Mouse (Mus musculus) spleen, postnatal 10 days (tissue): ENCODE measurements around the gene Mxd3.

ENCODE experiments used
- DNase-seq, 2 experiments: peaks; one replicate each; pipeline ENCODE4 v3.0.0; 2021 to 2022; ENCODE audit warnings: low spot score in 2 of 2

The Mxd3 gene

GRCm38 (mm10) chr13:55329683-55330566 is at the start of gene Mxd3:
Mxd3 (minus strand) TSS chr13:55329823.
- DNase-seq: peak; percentile 93 to 95

DNA sequence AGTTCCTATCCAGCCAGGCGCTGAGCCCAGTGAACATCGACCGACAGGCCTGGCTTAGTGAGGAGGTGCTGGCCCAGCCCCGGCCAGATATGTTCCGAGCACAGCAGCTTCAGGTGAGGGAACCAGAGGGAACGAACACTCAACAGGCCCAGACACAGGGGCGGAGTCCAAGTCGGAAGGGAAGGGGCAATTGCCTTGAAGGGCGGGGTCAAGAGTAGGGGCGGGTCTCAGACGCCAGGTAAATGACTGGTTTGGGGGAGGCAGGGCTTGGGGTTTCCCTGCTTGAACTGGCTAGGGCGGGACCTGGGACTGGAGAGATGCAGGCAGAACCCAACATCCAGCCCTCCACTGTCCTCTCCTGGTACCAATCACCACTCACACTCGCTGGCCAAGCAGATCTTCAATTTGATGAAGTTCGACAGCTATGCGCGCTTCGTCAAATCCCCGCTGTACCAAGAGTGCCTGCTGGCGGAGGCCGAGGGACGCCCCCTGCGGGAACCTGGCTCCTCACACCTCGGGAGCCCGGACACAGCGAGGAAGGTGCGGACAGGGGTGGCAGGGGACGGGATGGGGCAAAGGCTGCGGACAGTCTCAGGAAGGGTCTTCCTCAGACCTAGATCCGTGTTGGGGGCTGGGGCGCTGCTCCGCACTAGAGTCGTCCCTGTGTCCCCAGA is 49.4 kb upstream of the Mxd3 start:
- DNase-seq: no peak

DNA sequence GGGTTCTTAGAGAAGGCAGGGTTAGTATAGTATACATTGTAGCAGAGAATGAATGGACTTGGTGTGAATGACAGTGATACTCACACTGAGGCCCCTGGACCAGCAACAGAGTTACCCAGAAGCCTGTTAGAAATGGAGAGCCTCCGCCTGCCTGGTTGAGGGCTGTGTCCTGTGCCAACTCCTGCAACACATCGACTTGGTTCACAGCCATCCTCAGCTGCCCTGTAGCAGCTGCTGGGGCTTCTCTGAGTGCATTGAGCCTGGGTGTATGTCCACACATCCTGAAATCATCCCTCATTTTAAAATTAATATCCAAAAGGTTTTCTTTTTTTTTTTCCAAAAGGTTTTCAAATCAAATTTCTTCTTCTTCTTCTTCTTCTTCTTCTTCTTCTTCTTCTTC is 46.3 kb upstream of the Mxd3 start:
- no peak for DNase-seq

GRCm38 (mm10) chr13:55374206-55374924 is 44.7 kb upstream of the Mxd3 start:
- DNase-seq: no peak

DNA sequence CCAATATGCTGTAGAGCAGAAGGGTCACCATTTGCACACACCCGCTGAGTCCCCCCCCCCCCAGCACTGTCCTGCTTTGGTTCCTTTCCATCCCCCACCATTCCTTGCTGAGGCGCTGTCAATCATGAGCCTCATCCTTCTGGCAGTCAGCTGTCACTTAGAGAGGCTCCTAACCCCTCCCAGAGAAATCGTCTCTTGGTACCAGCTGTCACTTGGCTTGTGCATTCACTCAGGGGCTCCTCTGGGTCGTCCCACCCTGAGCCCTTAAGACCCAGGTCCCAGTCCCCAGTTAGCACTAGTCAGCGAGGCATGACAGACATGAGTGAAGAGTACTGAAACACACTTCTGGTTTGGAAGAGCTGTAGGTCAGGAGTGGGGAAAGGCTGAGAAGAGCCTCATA is 42.1 kb upstream of the Mxd3 start:
- no peak for DNase-seq

- no peak for DNase-seq
These were observed 41.5 kb upstream of the Mxd3 start for GRCm38 (mm10) chr13:55371007-55371681.

GRCm38 (mm10) chr13:55370234-55370633 is 40.6 kb upstream of the Mxd3 start:
- peak; percentile 38 to 44 for DNase-seq

DNA sequence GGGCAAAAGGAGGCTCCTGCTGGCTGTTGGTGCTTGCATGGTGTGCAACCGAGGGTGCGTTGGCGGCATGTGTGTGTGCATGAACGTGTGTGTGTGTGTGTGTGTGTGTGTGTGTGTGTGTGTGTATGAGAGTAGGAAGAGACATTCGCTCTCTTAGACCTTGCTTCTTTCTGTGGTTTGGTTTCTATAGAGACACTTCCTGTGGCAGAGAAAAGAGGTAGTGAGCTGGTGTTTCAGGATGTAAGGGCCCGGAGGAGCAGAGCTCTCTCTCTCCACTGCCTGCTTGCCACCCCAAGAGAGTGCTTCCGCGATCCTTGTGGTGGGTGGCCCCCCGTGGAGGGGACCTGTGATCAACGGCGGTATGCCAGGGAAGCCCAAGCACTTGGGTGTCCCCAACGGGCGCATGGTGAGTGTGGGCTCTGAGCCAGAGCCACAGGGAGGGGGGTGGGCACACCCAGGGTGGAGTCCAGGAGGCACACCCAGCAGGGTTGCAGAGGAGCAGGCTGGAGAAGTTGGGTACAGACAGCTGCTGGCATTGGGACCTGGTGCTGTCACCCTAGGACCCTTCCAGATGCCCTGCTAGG is 40.0 kb upstream of the Mxd3 start, which contains the start of gene Rgs14:
TSS of gene Rgs14 (plus strand) at position 202 of the 584 bp plus-strand sequence.
- DNase-seq: peak; percentile 75 to 80

- no peak for DNase-seq
These were observed 38.8 kb upstream of the Mxd3 start for GRCm38 (mm10) chr13:55368401-55368800.

DNA sequence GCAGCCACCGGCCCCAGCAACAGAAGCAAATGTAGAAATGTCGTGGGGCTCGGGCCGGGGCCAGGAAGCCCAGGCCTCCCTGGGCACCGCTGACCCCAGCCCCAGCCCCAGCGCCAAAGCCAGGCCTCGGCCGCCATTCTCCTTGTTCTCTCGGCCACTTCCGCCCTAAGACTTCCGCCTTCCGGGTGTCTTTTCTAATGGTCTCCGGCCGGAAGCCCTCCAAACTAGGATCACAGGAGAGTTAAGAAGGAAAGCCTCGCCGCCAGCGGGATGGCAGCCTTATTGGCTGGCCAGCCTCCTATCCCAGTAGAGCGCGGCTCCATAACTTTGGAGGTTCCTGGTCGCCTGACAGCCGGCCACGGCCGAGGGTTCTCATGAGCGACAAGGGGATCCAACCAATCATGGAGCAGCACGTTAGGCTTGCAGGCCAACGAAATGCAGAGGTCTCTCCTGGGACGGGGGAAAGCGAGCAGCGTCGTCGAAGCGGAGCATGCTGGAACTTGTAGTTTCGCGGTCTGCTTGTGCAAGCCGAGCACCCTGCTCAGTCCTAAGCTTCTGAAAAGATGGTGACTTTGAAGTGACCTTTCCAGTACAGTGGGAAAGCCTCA is 32.9 kb upstream of the Mxd3 start, which contains the start of gene Lman2:
TSS of gene Lman2 (minus strand) at position 331 of the 608 bp plus-strand sequence.
- DNase-seq: peak; percentile 91 to 96

- DNase-seq: no peak
These were observed 32.4 kb upstream of the Mxd3 start for GRCm38 (mm10) chr13:55361974-55362452.

DNA sequence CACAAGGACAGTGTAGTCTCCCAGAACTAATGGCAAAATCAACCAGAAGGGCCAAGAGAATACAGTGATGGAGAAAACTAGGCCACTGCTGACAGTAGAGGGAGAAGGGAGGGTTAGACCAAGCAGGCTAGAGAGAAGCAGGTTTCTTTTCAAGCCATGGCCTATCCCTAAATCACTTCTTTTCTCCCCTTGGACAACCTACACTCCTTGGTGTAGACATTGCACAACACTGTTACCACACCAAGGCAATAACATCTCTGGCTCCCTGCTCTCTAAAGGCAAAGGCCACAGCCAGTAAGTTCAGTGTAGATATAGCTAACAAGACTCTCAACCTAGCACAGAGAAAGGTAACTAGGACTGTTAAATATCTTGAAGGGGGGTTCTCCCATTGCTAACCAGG is 31.5 kb upstream of the Mxd3 start:
- DNase-seq: no peak

DNA sequence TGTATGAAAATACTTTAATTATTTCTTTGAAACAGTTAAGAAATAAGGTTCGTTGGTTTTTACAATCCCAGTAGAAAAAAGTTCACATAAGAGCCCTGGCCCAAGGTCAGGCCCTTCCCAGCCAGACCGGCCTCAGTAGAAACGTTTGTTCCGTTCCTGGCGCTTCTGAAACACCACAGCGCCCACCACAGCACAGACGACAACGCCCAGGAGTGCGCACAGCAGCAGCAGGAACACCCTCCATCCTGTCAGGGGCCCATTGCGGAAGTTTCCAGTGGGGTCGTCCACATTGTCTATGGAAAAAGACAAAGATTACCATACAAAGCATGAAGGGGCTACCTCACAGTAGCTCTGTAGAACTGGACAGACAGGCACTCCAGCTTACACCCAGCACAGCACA is 17.1 kb upstream of the Mxd3 start:
- DNase-seq: no peak

GRCm38 (mm10) chr13:55344286-55344685 is 14.7 kb upstream of the Mxd3 start:
- no peak for DNase-seq

GRCm38 (mm10) chr13:55342469-55342868 is 12.8 kb upstream of the Mxd3 start:
- no peak for DNase-seq

GRCm38 (mm10) chr13:55339259-55339658 is 9.6 kb upstream of the Mxd3 start:
- no peak for DNase-seq

DNA sequence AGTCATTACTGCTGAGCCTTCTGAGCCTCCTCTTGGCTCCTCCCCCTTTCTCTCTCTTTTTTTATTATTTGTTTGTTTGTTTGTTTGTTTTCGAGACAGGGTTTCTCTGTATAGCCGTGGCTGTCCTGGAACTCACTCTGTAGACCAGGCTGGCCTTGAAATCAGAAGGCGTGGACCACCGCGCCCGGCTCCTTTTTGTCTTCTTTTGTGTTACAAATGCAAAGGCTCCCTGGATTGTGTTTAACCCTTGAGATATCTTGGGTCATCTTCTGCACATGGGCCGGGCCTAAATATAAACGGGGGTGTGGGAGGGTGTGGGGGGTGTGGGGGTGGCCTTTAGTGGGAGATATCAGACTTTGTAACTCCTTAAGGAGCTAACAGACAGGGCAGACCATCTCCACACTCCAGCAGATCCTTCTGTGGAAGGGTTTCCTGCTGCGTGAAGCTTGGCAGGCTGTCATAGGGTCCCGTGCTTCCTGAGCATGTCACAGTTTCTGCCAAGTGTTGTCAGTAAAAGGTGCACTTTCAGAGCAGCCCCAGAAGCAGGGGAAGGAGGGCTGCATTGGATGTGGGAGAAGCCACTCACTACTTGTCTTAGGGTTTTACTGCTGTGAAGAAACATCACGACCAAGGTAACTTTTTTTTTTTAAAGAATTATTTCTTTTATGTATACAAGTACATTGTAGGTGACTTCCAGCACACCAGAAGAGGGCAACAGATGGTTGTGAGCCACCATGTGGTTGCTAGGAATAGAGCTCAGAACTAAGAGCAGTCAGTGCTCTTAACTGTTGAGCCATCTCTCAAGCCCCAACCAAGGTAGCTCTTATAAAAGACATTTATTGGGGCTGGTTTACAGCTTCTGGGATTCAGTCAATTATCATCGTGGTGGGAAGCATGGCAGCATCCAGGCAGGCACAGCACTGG is 8.8 kb upstream of the Mxd3 start:
- DNase-seq: no peak

GRCm38 (mm10) chr13:55337341-55337975 is 7.8 kb upstream of the Mxd3 start:
- DNase-seq: no peak

DNA sequence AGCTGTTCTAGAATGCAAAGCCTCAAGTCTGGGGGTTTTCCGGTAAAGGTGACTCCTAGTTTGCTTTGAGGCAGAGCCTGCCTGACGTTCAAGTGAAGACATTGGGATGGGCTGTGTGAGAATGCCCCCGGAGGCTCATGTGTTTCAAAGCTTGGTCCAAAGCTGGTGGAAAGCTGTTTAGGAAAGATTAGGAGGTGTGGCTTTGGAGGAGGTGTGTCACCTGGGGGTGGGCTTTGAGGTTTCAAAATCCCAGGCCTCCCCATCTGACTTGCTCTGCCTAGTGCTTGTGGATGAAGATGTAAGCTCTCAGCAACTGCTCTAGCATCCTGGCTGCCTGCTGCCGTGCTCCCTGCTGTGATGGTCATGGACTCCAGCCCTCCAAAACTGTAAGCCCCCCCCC is 6.1 kb upstream of the Mxd3 start:
- DNase-seq: no peak
